Mouse (Mus musculus) common myeloid progenitor, adult 5-6 weeks (primary cell): Measurements from ENCODE around the gene Olfr1358. TPM values are rescaled to one million over a fixed set of nuclear protein-coding genes. Genes with fewer than 3 reads are reported as not detected.
"Not testable (repeated sequence)": the region's sequence is repeated elsewhere in the genome, so short reads cannot be mapped to it uniquely, and the experiment has no call there.

Experiments
- ATAC-seq: replicated peaks from 2 replicates; pipeline ENCODE4 v1.8.0; 2016; ENCODE audit warnings: low read depth, mild to moderate bottlenecking, moderate TSS enrichment, inconsistent platforms; ENCODE audit not compliant: poor library complexity, severe bottlenecking
- total RNA-seq: library from RNA; stranded (forward); fragments of 200-1000, 187-1606 nt; gene quantifications from 2 replicates; pipeline ENCODE4 v1.2.3, GENCODE M21; 2017

Olfr1358 gene
- not detected in 2 replicates for total RNA-seq

DNA sequence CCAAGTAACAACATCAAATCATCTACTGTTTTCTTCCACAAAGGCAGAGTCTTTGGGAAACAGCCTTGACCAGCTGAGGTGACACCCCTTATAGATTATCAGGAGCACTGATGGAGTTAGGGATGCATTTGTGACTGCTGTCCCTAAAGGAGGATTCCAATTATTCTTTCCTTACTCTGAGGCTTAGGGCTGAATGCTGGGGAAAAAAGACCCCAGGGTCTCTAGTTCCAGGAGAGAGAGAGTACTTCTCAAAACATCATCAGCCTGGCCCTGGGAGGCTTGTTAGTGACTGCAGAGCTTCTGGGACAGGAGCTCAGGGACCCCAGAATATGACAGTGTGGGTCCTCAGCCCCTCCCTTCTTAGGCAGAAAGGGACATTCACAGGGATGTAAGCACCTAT, at the start of gene Olfr1358:
TSS of gene Olfr1358 (plus strand) at position 301 of the 400 bp plus-strand sequence.
- ATAC-seq: no peak

DNA sequence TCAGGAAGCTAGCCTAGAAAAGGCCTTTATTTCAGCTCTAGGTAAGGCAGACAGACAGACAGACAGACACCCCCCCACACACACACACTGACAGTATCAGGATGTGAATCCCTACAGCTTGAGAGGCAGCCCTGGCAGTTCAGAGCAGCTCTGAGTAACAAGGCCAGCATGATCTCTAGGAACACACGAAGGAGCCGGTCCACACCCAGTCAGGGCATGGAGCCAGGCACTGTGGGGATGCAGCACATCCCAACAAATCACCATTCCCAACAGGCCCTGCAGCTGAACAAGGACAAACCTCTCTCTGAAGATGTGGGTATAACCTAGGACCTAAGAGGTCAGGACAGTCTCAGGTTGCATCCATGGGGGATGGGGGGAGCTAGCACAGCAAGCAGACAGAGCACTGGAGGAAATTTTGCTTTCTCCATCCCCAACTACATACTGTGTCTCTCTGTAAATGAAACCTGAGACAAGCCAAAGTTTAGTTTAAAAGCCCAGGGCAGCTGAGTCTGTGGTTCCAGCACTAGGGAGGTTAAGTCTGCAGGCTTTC, 49.4 kb upstream of the Olfr1358 start:
- no peak for ATAC-seq

DNA sequence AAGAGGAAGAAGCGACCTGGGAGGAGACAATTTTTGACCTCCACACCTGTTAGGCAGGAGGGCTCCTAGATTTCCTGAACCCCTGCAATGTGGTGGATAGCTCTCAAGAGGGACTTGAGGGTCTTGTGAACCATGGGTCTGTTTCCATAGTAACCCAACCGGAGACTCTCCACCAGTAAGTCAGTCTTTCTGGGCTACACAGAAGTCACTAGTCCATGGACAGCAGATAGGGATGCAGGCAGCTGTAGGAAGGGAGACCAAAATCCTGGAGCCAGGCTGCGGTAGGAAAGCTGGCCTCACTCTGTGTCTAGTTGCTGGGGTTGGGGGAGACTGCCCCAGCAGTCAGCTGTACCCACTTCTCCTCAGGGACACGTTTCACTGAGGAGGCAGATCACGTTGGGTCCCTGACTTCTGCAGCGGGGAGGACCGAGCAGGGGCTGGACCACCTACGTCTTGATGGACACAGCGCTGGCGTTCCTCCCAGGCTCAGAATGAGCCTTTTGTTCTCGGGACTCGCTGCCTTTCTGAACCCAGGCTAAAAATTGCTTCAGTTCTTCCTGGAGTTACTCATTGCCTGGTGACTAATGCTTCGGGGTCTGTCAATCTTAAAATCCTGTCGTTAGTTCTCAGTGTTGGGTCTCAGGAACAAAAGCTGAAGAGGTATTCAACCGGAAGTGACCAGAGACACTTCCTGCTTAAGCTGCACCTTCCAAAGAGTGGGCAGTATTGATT, 46.5 kb upstream of the Olfr1358 start:
- ATAC-seq: peak; percentile 12

DNA sequence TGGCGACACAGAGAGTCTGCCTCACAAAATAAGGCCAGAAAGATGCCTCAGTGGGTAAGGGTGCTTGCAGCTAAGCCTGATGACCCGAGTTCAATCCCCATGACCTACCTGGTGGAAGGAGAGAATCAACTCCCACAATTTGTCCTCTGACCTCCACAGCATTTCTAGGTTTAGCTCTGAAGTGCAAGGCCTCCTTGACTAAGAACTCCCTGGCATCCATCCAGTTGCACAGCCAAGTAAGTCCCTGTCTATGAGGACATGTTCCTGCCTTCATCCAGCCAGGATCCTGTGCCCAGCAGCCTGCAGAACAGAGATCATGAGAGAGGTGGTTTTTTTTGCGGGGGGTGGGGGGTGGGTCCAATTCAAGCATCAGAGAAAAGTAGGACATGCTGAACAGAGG, 45.2 kb upstream of the Olfr1358 start:
- ATAC-seq: no peak

DNA sequence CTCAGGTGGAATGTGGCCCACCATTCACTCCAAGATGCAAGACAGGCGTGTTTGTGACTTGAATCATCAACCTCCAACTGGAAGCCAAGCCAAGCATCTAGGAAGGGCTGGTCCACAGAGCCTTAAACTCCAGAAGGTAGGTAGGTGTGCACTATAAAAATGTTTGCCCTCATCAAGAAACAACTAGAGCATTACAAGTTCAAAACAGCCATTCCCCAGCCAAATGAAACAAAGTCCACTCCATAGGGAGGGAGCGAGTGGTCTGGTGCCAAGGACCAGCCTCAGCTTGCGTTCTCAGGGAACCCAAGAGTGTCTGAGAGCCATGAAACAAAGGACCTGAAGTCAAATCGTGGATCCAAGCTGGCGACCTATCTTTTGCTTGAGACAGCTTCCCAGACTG, 43.8 kb upstream of the Olfr1358 start:
- no peak for ATAC-seq

- no peak for ATAC-seq
Measured at GRCm38 (mm10) chr10:78474759-78475158, 42.5 kb upstream of the Olfr1358 start.

- ATAC-seq: peak; percentile 91
Measured at GRCm38 (mm10) chr10:78476821-78477220, 40.4 kb upstream of the Olfr1358 start.

GRCm38 (mm10) chr10:78480954-78481927, 36.0 kb upstream of the Olfr1358 start:
- peak; percentile 30 for ATAC-seq

DNA sequence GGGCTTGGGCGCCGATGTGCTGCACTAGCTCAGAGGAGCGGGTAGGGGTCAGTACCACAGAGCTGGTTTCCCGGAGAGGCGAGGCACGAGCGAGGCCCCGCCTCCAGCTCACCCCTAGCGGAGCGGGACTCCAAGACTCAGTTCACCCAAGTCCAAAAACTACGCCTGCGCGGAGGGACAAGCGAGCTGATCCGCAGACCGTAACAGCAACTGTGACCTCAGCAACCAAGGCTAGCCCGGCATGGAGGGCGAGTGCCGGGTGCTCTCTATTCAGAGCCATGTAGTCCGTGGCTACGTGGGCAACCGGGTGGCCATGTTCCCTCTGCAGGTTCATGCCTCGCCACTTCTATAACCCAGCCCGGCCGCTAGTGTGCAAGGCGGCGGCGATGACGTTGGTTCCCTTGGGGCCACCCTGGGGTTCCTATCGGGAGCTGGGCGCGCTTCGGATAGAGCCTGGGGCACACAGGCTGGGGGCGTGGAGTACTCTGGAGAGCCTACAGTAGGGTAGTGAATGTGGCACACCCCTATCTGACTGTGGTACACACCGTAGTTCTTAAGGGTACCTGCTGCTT, 35.2 kb upstream of the Olfr1358 start:
- ATAC-seq: peak; percentile 85

DNA sequence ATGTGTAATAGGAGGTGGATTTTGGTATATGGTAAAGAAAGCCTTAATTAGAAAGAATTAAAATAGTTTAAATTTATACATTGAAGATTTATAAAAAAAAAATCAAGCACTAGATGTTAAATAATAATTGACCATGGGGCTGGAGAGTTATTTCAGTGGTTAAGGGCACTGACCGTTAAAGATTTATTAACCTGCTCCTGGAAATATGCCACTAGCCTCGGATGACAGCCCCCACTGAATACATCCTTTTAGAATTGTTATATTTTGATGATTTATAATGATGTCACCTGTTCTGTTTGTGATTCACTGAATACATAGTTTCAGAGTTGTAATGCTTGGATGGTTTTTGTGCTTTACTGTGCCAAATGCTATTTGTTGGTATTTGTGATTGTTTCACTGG, 31.9 kb upstream of the Olfr1358 start:
- ATAC-seq: not testable (repeated sequence)

- no peak for ATAC-seq
Measured at GRCm38 (mm10) chr10:78486871-78487270, 30.4 kb upstream of the Olfr1358 start.

DNA sequence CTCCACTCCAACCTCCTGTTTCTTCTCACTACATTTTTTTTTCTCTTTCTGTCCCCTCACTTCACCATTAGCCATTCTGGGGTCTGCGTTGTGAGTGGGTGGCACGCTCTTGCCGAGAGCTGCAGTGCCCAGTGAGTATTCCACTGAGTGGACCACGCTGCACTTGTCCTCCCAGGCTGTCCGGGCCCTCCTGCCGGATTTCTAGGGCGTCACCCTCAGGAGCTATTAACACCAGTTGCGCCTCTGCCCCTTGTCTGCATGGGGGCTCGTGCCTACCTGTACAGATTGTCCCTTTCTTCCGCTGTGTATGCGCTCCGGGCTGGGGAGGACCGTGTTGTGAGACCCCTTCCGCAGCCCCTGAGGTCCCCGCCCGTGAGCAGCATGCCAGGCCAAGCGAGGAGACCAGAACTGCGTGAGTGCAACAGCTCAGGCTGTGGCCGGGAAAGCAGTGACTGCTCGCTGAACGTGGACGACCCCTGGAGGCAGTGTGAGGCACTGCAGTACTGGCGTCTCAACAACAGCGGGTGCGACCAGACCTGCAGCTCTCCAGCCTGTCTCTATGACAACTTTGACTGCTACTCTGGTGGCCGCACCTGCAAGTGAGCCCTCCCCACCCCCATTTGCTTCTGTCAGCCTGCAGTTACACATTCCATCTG, 29.7 kb upstream of the Olfr1358 start:
- peak; percentile 97 for ATAC-seq

- no peak for ATAC-seq
Measured at GRCm38 (mm10) chr10:78502986-78503733, 14.1 kb upstream of the Olfr1358 start.

DNA sequence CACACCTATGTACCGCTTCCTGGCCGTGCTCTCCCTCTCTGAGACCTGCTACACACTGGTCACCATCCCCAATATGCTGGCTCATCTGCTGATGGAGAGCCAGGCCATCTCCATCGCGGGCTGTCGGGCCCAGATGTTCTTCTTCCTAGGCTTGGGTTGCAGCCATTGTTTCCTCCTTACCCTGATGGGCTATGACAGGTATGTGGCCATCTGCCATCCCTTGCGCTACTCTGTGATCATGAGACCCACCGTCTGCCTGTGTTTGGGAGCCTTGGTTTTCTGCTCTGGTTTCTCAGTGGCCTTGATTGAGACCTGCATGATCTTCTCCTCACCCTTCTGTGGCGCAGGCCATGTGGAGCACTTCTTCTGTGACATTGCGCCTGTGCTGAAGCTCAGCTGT, 2.6 kb downstream of the Olfr1358 start:
- no peak for ATAC-seq

DNA sequence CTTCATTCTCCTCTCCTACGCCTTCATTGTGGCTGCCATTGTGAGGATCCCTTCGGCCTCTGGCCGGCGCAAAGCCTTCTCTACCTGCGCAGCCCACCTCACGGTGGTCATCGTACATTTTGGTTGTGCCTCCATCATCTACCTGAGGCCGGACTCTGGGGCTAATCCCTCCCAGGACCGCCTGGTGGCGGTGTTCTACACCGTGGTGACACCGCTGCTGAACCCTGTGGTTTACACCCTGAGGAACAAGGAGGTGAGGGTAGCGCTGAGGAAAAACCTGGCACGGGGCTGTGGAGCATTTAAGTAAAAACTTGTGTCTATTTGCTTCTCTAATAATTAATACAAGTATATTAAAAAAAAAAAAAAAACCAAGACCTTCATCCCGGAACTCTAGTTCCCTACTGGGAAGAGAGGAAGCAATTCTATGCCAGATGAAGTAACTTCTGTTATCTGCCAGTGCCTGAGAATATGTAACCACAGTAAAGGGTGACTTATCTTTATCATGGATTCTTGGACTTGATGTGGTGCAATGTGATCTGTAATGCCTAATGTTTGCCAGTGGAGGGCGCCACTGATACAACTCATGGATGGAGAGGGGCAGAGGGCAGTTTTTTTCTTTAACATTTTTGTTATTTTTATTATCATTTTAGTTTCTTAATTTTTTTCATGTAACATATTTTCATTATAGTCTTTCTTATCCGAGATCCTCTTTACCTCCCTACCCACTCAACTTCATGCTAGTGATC, 3.2 kb downstream of the Olfr1358 start:
- ATAC-seq: peak; percentile 87

DNA sequence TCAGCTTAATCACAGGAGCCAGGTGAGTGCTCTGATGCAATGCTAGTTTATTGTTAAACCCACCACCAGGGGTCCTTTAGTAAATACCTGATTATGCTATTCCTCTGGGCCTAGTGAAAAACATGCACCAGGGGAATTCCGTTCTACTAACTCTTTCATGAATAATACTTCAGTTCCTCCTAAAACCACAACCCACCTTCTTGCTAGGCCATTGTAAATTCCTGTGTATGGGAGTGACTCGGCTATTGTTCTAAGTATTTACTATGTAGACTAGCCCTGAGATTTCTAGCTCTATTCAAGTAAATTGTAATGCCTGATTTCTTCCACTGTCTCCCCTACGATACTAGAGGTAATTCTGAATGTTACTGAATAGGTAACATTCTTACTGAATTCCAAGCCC, 7.8 kb downstream of the Olfr1358 start:
- not testable (repeated sequence) for ATAC-seq

GRCm38 (mm10) chr10:78525511-78525910, 8.3 kb downstream of the Olfr1358 start:
- no peak for ATAC-seq

DNA sequence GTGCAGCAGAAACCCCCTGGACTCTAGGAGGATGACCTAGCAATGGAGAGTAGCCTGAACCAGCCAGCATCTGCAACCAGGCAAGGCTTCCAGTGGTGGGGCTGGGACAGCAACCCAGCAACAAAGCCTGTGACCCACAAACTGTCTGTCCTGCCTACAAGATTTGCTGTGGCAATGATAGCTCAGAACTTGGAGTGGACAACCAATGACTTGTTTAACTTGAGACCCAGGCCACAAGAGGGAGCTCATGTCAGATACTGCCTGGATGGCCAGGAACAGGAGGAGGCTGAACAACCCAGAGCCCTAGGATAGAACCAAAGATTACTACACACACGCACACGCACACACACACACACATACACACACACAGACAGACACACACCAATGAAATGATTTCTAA, 23.7 kb downstream of the Olfr1358 start:
- ATAC-seq: peak; percentile 66; the same call in 1 of the 2 replicates

DNA sequence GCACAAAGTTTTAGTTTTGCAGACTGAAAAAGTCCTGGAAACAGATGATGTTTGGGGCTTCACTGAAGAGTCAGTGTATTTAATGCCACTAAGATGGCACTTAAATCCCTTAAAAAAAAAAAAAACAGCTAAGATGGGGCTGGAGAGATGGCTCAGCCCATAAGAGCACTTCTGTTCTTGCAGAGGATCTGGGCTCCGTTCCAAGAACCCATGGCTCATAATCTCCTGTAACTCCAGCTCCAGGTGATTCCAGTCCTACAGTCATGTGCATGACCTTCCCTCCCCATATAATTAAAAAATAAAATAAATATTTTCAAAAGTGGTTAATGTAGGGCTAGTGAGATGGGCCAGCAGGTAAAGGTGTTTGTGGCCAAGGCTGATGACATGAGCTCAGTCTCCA, 47.8 kb downstream of the Olfr1358 start:
- ATAC-seq: no peak
